Mouse (Mus musculus) thymus, adult 2 months (tissue): ENCODE results near the gene Ddb1. TPM values are rescaled to one million over a fixed set of nuclear protein-coding genes. Genes with fewer than 3 reads are reported as not detected.

Source experiments
- DNase-seq: peaks from one replicate; pipeline ENCODE4 v3.0.0; 2021
- H3K27ac ChIP-seq: fragments of 200-500 bp; 2 replicates; pipeline ENCODE4 v1.5.1; 2012; ENCODE audit warnings: low read length, control low read depth; ENCODE audit not compliant: control insufficient read depth, insufficient read depth
- H3K27me3 ChIP-seq: fragments of 200-500 bp; 2 replicates; pipeline ENCODE4 v1.6.1; 2012; ENCODE audit warnings: mild to moderate bottlenecking, low read length, moderate library complexity, mixed read lengths; ENCODE audit not compliant: control insufficient read depth, insufficient read depth
- H3K36me3 ChIP-seq: fragments of 200-500 bp; 2 replicates; pipeline ENCODE4 v1.6.1; 2012; ENCODE audit warnings: mild to moderate bottlenecking, low read length, moderate library complexity; ENCODE audit not compliant: control insufficient read depth, insufficient read depth
- H3K4me1 ChIP-seq: fragments of 200-500 bp; replicated peaks from 2 replicates; pipeline ENCODE4 v1.6.1; 2012; ENCODE audit warnings: low read length; ENCODE audit not compliant: control insufficient read depth, insufficient read depth
- H3K4me3 ChIP-seq: fragments of 200-500 bp; 2 replicates; pipeline ENCODE4 v1.5.1; 2012; ENCODE audit warnings: mild to moderate bottlenecking, low read length, control low read depth, moderate library complexity; ENCODE audit not compliant: control insufficient read depth, insufficient read depth
- CTCF ChIP-seq: fragments of 200-500 bp; IDR thresholded peaks from 2 replicates; pipeline ENCODE4 v1.5.1; 2012; ENCODE audit warnings: mild to moderate bottlenecking, control low read depth, low read length, moderate library complexity, borderline replicate concordance; ENCODE audit not compliant: control insufficient read depth, poor library complexity, insufficient read depth; ENCODE audit errors: extremely low read depth
- POLR2A ChIP-seq: fragments of 200-500 bp; IDR thresholded peaks from 2 replicates; pipeline ENCODE4 v1.6.1; 2012; ENCODE audit warnings: mild to moderate bottlenecking, low read length, control low read depth, moderate library complexity; ENCODE audit not compliant: control insufficient read depth, poor library complexity, insufficient read depth; ENCODE audit errors: extremely low read depth
- WGBS: fragments of 180-500 bp; shearing (Covaris S2); methylation state at CpG from one replicate; pipeline ENCODE4 v1.1.7; 2018; 5-methylcytosine and 5-hydroxymethylcytosine counted together
- polyA plus RNA-seq: library from polyadenylated mRNA; depleted of rRNA; stranded (reverse); fragments of >200 nt; gene quantifications from 2 replicates; pipeline ENCODE4 v1.2.3, GENCODE M21; 2012; rRNA removed

Gene Ddb1
- polyA plus RNA-seq, 1 experiment: 154 TPM

- peak; percentile 69 for DNase-seq
- H3K27ac ChIP-seq: no peak overlapping the region
- H3K36me3 ChIP-seq: no peaks in the 10 kb centered on the region
- no peak overlapping the region for H3K4me3 ChIP-seq
- 14% methylated on average over 2 of the region's 2 CpGs for WGBS
- no peak; the same call in 1 of the 2 replicates for TF ChIP-seq CTCF
- TF ChIP-seq POLR2A: no peak
- no peaks in the 10 kb centered on the region for H3K27me3 ChIP-seq
- H3K4me1 ChIP-seq: no peaks in the 10 kb centered on the region
These were observed 60.4 kb downstream of the Ddb1 start for GRCm38 (mm10) chr19:10665499-10665898.

GRCm38 (mm10) chr19:10671319-10671718 lies 66.2 kb downstream of the Ddb1 start:
- Histone ChIP-seq H3K36me3 (no peaks in the 10 kb centered on the region), H3K4me1 (no peaks in the 10 kb centered on the region), H3K4me3 (no peak overlapping the region), H3K27ac (no peak overlapping the region), H3K27me3 (no peaks in the 10 kb centered on the region)
- DNase-seq: no peak
- TF ChIP-seq CTCF (no peak), POLR2A (no peak)
- WGBS: 91% methylated on average over 4 of the region's 4 CpGs

- no peaks in the 10 kb centered on the region for H3K4me1 ChIP-seq
- H3K4me3 ChIP-seq: no peak overlapping the region
- no peak overlapping the region for H3K27ac ChIP-seq
- no peaks in the 10 kb centered on the region for H3K27me3 ChIP-seq
- WGBS: 91% methylated on average over 9 of the region's 9 CpGs
- TF ChIP-seq CTCF: no peak
- no peak for TF ChIP-seq POLR2A
- no peak for DNase-seq
- no peaks in the 10 kb centered on the region for H3K36me3 ChIP-seq
These were observed 66.8 kb downstream of the Ddb1 start for GRCm38 (mm10) chr19:10671854-10672417.

GRCm38 (mm10) chr19:10673275-10673674 lies 68.1 kb downstream of the Ddb1 start:
- no peak overlapping the region for H3K4me3 ChIP-seq
- no peak for DNase-seq
- H3K27me3 ChIP-seq: no peaks in the 10 kb centered on the region
- no peak overlapping the region for H3K27ac ChIP-seq
- WGBS: 91% methylated on average over 1 of the region's 1 CpGs
- TF ChIP-seq POLR2A (no peak), CTCF (no peak)
- H3K36me3 ChIP-seq: no peaks in the 10 kb centered on the region
- no peaks in the 10 kb centered on the region for H3K4me1 ChIP-seq

- H3K27me3 ChIP-seq: no peaks in the 10 kb centered on the region
- TF ChIP-seq POLR2A (no peak), CTCF (no peak)
- 89% methylated on average over 16 of the region's 16 CpGs for WGBS
These were observed 71.5 kb downstream of the Ddb1 start for GRCm38 (mm10) chr19:10676656-10677055.

GRCm38 (mm10) chr19:10677915-10678771 lies 73.0 kb downstream of the Ddb1 start, which contains the start of gene Pga5:
Gene Pga5, minus strand, starts transcription at chr19:10678071.
- Histone ChIP-seq H3K4me3 (no peak within 1 kb of the TSS), H3K27ac (no peak within 1 kb of the TSS), H3K27me3 (no peaks in the 10 kb centered on the region), H3K4me1 (no peaks in the 10 kb centered on the region), H3K36me3 (no peaks in the 10 kb centered on the region)
- DNase-seq: peak; percentile 68
- 33% methylated on average over 6 of the region's 6 CpGs for WGBS
- TF ChIP-seq CTCF: peak; percentile 69; the same call in 1 of the 2 replicates
- TF ChIP-seq POLR2A: no peak

More at GRCm38 (mm10) chr19:10676656-10677055, 71.5 kb downstream of the Ddb1 start:
- Histone ChIP-seq H3K36me3 (no peaks in the 10 kb centered on the region), H3K27ac (no peak overlapping the region), H3K4me1 (no peaks in the 10 kb centered on the region), H3K4me3 (no peak overlapping the region)
- no peak for DNase-seq

- H3K36me3 ChIP-seq: no peaks in the 10 kb centered on the region
- H3K27me3 ChIP-seq: no peaks in the 10 kb centered on the region
- H3K27ac ChIP-seq: no peak overlapping the region
- H3K4me3 ChIP-seq: no peak overlapping the region
- WGBS: 94% methylated on average over 1 of the region's 1 CpGs
- H3K4me1 ChIP-seq: no peaks in the 10 kb centered on the region
- TF ChIP-seq CTCF (no peak), POLR2A (no peak)
- no peak for DNase-seq
These were observed 73.6 kb downstream of the Ddb1 start for GRCm38 (mm10) chr19:10678772-10679067.

Other genes starting within 250 kb of the Ddb1 start
- gene Syt7, start 216.2 kb upstream of the Ddb1 start, polyA plus RNA-seq: 1.8 and 2.7 TPM in 2 replicates
- gene Lrrc10b, start 147.9 kb upstream of the Ddb1 start, polyA plus RNA-seq: 0.42 and 0.59 TPM in 2 replicates
- gene Ppp1r32, start 122.4 kb upstream of the Ddb1 start, polyA plus RNA-seq: 2.0 and 2.1 TPM in 2 replicates
- gene Cpsf7, start 80.1 kb upstream of the Ddb1 start, polyA plus RNA-seq: 106 and 113 TPM in 2 replicates
- 42.1 and 42.2 TPM in 2 replicates for gene Sdhaf2, start 79.2 kb upstream of the Ddb1 start, polyA plus RNA-seq
- 14.8 and 22.2 TPM in 2 replicates for gene Tmem216, start 49.1 kb upstream of the Ddb1 start, polyA plus RNA-seq
- 87.9 and 93.7 TPM in 2 replicates for gene Cyb561a3, start 28.2 kb upstream of the Ddb1 start, polyA plus RNA-seq
- gene Tmem138, start 28.0 kb upstream of the Ddb1 start, polyA plus RNA-seq: 18.7 and 20.6 TPM in 2 replicates
- 17.3 and 20.2 TPM in 2 replicates for gene Tkfc, start 327 bp downstream of the Ddb1 start, polyA plus RNA-seq
- gene Vwce, start 28.9 kb downstream of the Ddb1 start, polyA plus RNA-seq: 3.1 and 4.7 TPM in 2 replicates
- 0.46 and 0.59 TPM in 2 replicates for gene Pga5, start 72.7 kb downstream of the Ddb1 start, polyA plus RNA-seq
- gene Vps37c, start 83.4 kb downstream of the Ddb1 start, polyA plus RNA-seq: 38.2 and 40.4 TPM in 2 replicates
- 250 and 282 TPM in 2 replicates for gene Cd5, start 133.7 kb downstream of the Ddb1 start, polyA plus RNA-seq
- gene Cd6, start 224.7 kb downstream of the Ddb1 start, polyA plus RNA-seq: 317 and 321 TPM in 2 replicates
- 26.1 and 29.7 TPM in 2 replicates for gene Slc15a3, start 234.4 kb downstream of the Ddb1 start, polyA plus RNA-seq